Comparison of ENCODE assay signal across 9 mouse cellular contexts in the genomic region with DNA sequence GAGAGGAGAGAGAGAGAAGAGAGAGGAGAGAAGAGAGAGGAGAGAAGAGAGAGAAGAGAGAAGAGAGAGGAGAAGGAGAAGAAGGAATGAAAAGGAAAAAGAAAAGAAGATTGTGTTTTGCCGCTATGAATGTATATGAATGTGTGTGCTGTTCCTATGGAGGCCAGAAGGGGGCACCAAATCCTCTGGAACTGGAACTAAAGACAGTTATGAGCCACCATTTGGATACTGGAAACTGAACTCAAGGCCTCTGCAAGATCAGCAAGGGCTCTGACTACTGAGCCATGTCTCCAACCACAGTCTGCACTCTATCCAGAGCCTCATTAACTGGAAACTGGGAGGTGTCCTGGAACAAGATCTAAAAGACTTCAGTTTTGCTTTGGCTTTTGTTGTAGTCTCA. TPM values are rescaled to one million over a fixed set of nuclear protein-coding genes. Genes with fewer than 3 reads are reported as not detected.
DNase-seq lines count a peak whose midpoint lies in the region; ATAC-seq and TF ChIP-seq lines count a peak whose summit lies in the region.
"Had no signal": no experiment of that assay in that cellular context is flagged by ENCODE, and none has a peak within 500 bp of the region (broad histone marks: within the 10 kb centered on the region; RNA-seq: fewer than 3 reads in every experiment).

No protein-coding gene starts in this region.

- no peak for ATAC-seq in Patski
- ATAC-seq in inflammation-experienced regulatory T-cells, adult 6 months = peak; percentile 38

- no peaks in the 10 kb centered on the region for H3K27me3 ChIP-seq in Patski

- DNase-seq in embryo, embryonic 11 days = peak; percentile 45
- DNase-seq in embryo, embryonic 10 days (ENCODE audit: low spot score) = no peak
- DNase-seq in 3T3-L1 (ENCODE audit: low read depth, low spot score) (peak; percentile 77), Patski (ENCODE audit: low read depth, low spot score) (peak; percentile 17)
- DNase-seq in spleen, postnatal 10 days (ENCODE audit: low spot score in 2 of 2) = peak; percentile 30 to 74
- no peak for DNase-seq in layer of hippocampus, postnatal 36 days
- DNase-seq in urinary bladder, postnatal 10 days (ENCODE audit: low spot score) = no peak

- TF ChIP-seq CTCF in Patski (IDR thresholded peaks at IDR 0.05) = peak; percentile 88

- CTCF ChIA-PET in Patski (lab: Charles Lee) = interaction anchor here (1.1 to 2.4 kb wide), 3 partner anchors 10 to 46 kb away, joined by 3 to 11 read pairs (median 7); no protein-coding TSS in a partner anchor

- POLR2A ChIA-PET in Patski (lab: Charles Lee) = interaction anchor here (0.7 kb wide), 1 partner anchor 32 kb away, joined by 6 read pairs; the partner anchor contains the start of gene Prpf40b

- in situ Hi-C loops in Patski (cut with MboI; ENCODE audit: low pct_unique_long_range_greater_than_20kb) = no loop called here

RNA-seq across cellular contexts. Expression of gene Fam186b, which starts 31.3 kb away (rescaled TPM):
- 0.67 TPM for polyA plus RNA-seq in Patski (2021)
- polyA plus RNA-seq in inflammation-experienced regulatory T-cells, adult 6 months (2017; shearing (Covaris generic)) = under 1 TPM in 2 of 3 experiments, not detected in 1; 0.29 to 0.48 TPM
- total RNA-seq in layer of hippocampus, postnatal 36 days (2021) = 1 to 10 TPM; 1.1 to 1.6 TPM
- polyA plus RNA-seq: macrophage had no signal

RNA-seq across cellular contexts. Expression of gene Prpf40b, which starts 32.1 kb away (rescaled TPM):
- 101 TPM for polyA plus RNA-seq in Patski (2021)
- polyA plus RNA-seq in inflammation-experienced regulatory T-cells, adult 6 months (2017; shearing (Covaris generic)) = 10 to 100 TPM in 2 of 3 experiments, 1 to 10 TPM in 1; 1.6 to 14.9 (median 10.3) TPM
- 10 to 100 TPM; 96.8 to 98.3 TPM for total RNA-seq in layer of hippocampus, postnatal 36 days (2021)

RNA-seq across cellular contexts. Expression of gene Fmnl3, which starts 43.3 kb away (rescaled TPM):
- polyA plus RNA-seq in Patski (2021) = 99.2 TPM
- polyA plus RNA-seq in inflammation-experienced regulatory T-cells, adult 6 months (2017; shearing (Covaris generic)) = 10 to 100 TPM in 1 of 3 experiments, 1 to 10 TPM in 2; 5.5 to 13.4 (median 9.2) TPM
- total RNA-seq in layer of hippocampus, postnatal 36 days (2021) = 1 to 10 TPM; 9.2 to 10.0 TPM

Comparison
In these comparisons a context has a peak if more than half of its experiments do, and no peak if none do; other contexts are left out.
1. DNase-seq: peak in embryo, embryonic 11 days (single experiment), 3T3-L1 (single experiment), Patski (single experiment) and spleen, postnatal 10 days (2 of 2); none in embryo, embryonic 10 days (single experiment), layer of hippocampus, postnatal 36 days (0 of 2) and urinary bladder, postnatal 10 days (single experiment).